Mouse (Mus musculus) cortical plate, adult 2 months (tissue): ENCODE results near the gene Glp2r.

Experiments
- CTCF ChIP-seq: fragments of 200-500 bp; IDR thresholded peaks from 2 replicates; pipeline ENCODE4 v1.5.1; 2011; ENCODE audit warnings: mild to moderate bottlenecking, control low read depth, low read length; ENCODE audit not compliant: insufficient read depth; ENCODE audit errors: extremely low read depth
- POLR2A ChIP-seq: fragments of 200-500 bp; IDR thresholded peaks from 2 replicates; pipeline ENCODE4 v1.6.1; 2011; ENCODE audit warnings: mild to moderate bottlenecking, low read length, control low read depth; ENCODE audit not compliant: insufficient read depth; ENCODE audit errors: extremely low read depth

DNA sequence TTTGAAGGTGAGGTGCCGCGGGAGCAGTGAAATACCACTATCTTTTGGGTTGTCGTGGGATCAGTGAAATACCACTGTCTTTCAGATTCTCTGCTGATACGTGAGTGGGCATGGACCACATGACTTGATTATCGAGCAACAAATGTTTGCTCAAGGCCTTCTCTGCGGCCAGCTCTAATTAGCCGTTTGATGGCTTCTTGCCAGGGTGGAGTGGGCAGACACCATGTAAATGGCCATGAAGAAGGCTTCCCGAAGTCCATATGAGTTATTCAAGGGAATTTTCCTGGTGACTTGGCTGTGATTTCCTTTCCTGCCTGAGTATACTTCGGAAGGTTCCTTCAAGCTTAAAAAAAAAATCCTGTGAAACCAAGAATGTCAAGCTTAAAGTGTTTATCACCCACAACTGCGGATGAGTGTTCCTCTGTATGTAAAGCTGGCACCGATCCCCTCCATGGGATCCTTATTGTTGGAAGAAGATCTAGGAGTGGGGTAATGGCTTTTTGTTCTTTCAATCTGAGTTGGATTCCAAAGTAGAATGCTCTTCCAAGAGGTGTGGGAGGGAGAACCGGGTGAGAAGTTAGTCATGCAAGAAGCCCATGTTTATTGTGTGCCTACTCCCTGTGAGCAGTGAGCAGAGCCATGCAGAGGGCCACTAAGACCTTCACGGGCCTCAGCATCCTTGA, 154.3 kb downstream of the Glp2r start:
- TF ChIP-seq POLR2A = no peak
- TF ChIP-seq CTCF = no peak
